Mouse (Mus musculus): ENCODE results near the gene Rora.

Gene Rora

DNA sequence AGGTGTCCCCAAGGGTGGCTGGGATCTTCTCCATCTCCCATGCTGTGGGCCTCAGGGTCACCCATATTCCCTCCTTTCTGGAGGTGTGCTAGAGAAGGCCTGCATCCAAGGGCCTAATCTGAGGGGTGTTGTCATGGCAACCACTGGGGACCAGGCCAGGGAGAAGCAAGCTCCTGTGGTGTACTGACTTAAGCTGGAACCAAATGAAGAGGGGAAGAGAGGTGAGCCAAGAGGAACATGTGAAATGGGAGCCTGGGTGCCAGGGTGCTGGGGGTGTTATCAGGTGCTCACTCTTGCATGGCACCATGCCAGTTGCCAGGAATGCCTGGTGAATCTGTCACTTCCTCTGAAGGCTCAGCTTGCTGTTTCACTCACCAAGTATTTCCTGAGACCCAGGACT, 166.9 kb downstream of the Rora start:
- DNase-seq (ENCODE audit: low spot score): no peak

DNA sequence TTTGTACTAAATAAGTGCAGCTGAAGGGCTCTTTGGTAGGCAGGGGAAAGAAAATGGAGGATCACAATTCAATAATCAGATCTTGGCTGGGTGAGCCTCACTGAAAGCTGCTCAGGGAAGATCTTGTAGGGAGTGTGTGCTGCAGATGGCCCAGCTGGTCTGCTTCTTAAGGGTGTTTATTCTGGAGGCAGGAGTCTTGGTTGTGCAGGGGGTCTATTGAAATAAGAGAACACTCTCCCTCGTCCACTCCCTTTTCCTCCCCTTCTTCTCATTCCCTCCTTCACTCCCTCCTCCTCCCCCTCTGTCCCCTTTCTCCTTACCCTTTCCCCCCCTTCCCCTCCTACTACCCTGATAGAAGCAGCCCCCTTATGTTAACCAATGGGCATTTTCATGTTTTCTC, 167.8 kb downstream of the Rora start:
- DNase-seq (ENCODE audit: low spot score): no peak

DNA sequence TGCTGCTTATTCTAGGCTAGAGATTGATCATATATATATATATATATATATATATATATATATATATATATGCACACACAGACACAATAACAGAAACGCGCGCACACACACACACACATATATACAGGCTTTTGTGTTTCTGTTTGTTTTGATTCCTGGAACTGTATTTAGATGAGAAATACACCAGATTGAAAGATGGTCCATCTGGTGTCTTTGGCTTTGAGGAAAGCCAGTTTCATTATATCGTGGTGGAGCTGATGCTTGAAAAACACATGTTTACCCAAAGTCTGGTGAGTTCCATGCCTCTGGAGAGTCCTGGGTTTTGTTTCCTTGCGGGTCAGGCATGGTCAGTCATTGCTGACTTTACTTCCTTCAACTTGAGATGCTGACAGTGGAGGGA, 169.7 kb downstream of the Rora start:
- DNase-seq (ENCODE audit: low spot score): no peak

DNA sequence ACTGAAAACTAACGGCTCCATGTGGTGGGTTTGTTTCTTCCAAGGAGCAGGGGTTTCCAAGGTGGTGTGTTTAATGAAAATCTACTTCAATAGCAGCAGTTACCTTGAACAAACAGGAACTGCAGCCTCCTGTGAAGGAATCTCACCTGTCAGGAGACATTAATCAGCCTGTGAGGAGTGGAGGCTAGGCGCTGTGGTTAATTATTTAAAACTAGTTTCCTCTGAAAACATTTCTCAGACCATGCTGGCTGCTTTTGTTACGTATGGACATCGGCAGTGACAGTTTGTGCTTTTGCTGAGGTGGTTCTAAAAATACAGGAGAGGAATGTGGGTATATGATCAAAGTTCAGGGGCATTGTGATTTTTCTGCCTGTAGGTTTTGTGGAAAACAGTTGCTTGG, 171.5 kb downstream of the Rora start:
- DNase-seq (ENCODE audit: low spot score): no peak

DNA sequence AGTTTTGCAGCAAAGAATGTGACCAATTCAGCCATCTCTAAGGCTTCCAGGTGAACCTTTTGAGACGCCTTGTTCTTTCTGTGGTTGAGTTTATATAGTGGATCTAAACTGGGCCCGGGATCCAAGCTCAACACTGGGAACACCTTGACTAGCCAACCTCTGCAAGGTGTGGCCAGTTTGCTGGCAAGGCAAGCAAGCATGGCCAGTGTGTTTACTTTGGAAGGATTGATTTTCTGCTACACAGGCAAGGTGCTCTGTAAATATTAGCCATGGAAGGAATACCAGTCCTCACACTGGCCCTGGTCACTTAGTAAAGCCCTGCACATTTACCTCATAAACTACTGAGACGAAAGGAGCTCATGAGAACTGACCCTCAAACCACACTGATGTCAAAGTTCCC, 172.3 kb downstream of the Rora start:
- DNase-seq (ENCODE audit: low spot score): no peak

DNA sequence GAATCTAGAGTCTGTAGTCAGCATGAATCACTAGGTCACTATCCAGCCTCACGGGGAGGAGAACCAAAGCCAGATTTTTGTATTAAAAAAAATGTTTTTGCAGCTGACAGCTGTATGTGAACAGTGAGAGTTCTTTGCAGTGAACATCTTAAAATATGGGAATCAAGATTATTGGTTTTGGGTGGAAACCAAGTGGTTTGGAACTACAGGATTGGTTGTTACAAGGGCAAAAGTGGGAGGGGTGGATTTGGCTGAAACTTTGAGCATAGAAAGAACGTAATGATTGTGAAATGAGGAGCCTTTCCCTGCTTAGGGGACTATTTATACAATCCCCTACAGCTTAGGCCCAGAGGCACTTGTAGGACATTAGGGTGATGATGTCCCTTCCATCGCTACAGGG, 173.9 kb downstream of the Rora start:
- DNase-seq (ENCODE audit: low spot score): no peak

DNA sequence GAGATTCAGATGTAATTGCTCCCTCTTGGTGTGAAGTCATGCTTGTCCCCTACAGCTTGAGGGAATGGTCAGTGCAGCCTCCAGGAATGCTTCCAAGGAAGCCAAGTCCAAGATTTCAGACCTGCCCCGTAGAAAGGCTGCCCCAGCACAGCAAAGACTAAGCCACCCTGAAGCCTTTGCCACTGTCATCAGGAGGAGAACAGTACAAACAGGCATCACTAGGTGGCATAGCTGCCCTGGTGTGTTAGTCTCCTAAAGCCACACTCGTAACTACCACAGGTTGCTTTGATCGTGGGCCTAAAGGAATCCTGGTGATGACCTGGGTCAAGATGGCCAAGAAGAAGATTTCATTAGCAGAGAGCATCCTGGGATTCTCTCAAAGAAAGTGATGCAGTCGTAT, 176.3 kb downstream of the Rora start:
- no peak for DNase-seq (ENCODE audit: low spot score)

DNA sequence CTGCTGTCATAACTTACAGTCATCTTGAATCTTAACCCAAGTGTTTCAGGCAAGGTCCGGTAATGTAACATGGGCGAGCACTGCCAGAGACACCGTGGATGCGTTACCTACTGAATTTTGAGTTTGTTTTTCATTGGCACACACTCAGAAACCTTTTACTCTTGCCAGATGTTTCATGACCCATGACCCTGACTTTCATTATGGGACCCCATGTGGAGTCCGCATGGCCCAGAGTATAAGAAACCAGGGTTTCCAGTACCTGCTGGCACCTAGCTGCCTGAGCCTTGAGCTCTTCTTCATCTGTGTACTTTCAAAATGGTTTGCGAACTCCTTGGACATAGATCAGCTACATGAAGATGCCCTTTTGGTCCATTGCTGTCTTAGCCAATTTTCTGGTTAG, 179.7 kb downstream of the Rora start:
- DNase-seq (ENCODE audit: low spot score): no peak

DNA sequence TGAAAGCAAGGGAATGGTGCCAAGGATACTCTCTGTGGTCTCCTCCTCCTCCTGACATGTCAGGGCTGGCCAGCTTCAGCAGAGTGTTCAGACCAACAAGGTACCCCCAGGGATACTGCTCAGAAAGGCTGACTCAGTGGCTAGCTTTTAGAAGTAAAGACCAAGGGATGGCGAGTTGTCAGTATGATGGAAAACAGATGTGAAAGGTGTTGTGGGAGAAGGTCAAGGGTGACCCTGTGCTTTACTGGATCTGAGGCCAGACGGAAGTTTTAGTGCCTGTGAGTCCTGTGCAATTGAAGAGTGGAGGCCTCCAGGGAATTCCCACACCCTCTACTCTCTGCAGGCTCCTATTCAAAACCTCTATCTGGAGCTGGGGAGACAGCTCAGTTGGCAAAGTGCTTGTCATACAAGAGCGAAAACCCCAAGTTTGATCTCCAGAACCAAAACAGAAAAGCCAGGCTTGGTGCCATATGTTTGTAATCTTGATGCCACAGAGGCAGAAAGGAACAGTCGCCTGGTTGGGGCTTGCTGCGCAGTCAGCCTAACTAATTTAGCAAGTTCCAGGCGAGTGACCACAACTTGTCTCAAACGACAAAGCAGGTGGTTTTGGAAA, 181.6 kb downstream of the Rora start:
- DNase-seq (ENCODE audit: low spot score): no peak

DNA sequence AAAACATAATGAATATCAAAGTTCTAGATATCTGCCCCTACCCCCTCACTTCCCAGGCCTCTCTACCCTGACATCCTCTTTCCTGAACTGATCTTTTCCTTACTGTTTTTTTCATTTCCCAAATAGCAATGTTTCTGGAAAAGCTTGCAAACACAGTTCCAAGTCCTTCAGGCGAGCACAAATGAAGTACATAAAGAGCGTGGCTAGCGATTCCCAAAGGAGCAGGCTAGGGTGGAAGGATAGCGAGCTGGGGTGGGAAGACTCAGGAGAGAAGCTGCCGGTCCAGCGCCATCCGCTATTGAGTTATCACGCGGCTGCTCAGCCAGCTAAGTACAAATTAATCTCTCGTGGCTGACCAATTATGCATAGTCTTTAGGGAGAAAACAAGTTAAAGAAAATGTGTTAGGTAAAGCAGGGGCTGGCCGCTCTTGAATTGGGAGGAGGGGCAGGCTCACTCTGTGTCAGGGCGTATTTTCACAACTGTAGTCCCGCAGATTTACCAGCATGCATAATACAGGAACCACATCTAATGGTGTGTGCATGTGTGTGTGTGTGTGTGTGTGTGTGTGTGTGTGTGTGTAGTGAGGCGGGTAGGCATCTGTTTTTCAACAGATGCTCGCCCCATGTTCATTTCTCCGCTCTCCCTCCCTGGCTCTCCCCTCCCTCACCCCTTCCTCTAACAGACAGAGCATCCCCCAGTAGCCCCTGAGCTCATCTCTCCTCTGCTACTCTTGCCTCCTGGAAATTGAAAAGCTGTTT, 188.7 kb downstream of the Rora start:
- DNase-seq (ENCODE audit: low spot score): no peak

DNA sequence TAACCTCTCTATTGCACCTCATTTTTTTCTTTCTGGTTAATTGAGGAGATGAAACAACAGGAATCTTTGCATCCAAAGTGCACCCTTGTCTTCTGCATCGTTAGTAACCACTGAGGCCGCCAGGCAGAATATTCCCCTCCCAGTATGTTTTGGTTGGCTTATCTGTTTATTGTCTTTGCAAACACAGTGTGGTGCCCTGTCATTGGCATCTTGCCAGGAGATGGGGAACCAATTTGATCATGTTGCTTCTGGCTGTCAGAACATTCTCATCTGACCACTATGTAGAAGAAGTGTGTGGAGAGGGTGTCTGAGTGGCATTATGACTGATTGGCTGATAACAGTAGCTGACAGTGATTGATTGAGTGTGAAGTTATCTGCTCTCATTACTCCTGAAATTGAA, 192.0 kb downstream of the Rora start:
- DNase-seq (ENCODE audit: low spot score): no peak

DNA sequence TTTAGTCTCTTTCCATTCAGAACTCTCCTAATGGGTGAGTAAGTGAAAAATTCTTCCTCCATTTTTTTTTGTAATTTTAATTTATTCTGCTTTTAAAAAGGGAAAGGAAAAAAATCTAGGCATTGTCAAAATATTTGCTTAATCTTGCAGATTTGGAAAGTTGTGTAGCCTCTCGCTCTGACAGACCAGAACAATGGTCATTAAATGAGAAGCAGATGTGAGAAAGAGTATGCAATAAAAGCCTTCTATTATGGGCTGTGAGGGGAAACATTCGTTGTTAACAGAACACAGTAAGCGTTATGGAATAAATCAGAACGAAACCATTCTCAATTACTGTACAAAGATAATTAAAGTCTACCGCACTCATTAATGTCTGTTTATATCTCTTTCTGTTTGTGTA, 196.7 kb downstream of the Rora start:
- DNase-seq (ENCODE audit: low spot score): no peak

DNA sequence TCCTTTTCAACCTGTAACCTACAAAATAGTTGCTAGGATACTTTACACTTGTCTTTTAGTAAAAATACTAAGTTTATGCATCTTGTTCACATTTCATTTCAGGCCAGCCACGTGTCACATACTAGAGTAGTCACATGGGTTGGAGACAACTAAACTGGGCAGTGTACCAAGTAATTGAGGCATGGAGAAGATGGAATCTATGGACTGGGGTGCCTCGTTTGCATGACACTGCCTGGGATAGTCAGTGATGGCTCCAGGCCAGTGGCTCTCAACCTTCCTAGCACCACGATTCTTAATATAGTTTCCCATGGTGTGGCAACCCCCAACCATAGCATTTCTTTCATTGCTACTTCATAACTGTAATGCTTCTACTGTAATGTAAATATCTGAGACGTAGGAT, 198.6 kb downstream of the Rora start:
- no peak for DNase-seq (ENCODE audit: low spot score)

DNA sequence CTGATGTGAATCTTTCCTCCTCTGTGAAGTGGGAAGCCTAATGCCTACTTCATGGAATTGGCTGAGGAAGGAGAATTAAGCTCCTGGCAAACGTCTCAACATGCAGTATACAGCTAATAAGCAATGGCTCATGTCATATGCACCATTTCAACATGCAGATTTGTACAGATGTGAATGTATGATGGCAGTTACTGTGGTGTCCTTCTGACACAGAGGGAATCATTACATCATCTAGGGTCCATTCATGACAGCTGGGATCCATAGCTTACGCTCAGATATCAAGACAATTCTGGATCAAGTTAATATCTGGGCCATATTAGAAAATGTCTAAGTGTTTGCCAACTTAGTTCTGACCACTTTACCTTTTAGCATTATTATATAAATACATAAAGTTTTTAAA, 199.3 kb downstream of the Rora start:
- DNase-seq (ENCODE audit: low spot score): no peak

DNA sequence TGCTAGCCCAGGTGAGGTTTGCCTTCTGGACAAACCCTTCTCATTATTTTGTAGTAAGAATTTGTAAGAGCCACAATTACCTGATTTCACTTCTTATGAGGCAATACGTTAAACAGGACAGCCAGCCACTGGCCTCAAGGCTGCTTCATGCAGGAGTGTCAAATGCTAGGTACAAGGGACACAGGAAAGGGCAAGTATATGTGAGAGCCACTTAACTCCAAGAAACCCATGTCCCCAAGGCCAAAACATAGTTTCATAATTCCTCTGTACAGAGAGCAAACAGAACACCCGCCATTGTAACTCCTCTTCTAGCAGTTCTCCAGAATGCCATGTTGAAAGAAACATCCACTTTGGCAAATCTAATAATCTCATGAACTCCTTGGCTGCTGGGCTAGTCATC, 205.9 kb downstream of the Rora start:
- no peak for DNase-seq (ENCODE audit: low spot score)

DNA sequence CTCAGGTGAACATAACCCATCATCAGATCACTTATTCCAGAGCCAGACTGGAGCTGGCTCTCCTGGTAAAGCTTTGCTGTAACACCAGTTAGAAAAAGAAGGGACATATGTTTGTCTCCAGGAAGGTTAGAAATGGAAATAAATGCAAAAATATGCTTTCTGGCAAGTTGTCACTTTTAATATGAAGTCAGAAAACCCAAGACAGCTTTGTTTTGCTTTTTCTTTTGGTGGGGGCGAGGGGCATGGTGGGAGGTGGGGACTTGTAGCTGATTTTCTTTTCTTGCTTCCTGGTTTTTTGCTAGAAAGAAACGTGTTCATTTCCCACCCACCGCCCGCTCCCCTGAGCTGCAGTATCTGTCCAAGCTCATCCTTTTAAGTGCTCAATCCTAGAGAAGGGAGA, 212.7 kb downstream of the Rora start:
- no peak for DNase-seq (ENCODE audit: low spot score)

DNA sequence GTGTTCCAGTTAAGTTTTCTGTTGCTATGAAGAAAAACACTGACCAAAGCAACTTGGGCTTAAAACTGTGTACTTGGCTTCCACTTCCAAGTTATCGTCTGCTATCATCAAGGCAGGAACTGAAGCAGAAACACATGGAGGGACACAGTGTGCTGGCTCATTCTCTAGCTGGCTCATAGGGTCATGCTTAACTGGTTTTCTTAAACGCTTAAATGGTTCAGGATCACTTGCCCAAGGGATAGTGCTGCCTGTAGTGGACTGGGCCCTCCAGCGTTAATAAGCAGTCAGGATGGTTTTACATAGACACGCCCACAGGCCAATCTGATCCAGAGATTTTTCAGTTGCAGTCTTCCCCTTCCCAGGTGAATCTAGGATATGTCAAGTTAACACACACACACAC, 220.3 kb downstream of the Rora start:
- no peak for DNase-seq (ENCODE audit: low spot score)

DNA sequence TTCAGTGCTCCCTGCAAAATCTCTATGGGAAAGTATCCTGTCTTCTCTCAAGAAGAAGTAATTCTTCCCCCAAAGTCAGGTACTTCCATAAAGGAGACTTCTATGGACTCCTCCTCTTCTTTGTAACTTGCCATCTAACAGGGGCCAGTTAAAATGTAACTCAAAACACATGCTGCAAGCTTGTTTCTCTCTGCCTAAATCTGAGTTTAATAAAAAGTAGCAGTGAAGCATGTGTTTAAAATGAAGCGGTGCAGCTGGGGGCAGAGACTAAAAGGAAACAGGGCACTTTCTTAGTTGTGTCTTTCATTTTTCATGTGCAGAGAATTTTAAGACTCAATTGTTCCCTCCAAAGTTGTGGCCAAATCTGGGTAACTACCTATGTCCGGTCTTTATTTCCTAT, 221.0 kb downstream of the Rora start:
- DNase-seq (ENCODE audit: low spot score): no peak

DNA sequence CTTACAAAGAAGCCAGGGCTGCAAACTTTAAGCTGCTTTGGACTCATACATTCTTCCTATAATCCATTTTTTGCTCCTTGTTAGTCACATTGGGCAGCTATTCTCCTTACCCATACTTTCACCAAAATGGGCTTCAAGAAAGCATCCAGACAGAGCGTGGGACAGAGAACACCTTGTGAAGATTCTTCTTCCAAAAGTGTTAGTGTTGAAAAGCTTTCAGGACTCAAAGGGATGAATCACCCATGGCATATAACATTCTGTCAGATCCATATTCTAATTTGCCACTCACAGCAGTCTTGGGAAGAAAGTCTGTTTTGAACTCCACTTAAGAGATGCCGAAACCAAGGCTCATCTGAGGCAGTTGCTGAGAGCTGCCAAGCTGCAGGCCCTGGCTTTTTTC, 222.2 kb downstream of the Rora start:
- no peak for DNase-seq (ENCODE audit: low spot score)

DNA sequence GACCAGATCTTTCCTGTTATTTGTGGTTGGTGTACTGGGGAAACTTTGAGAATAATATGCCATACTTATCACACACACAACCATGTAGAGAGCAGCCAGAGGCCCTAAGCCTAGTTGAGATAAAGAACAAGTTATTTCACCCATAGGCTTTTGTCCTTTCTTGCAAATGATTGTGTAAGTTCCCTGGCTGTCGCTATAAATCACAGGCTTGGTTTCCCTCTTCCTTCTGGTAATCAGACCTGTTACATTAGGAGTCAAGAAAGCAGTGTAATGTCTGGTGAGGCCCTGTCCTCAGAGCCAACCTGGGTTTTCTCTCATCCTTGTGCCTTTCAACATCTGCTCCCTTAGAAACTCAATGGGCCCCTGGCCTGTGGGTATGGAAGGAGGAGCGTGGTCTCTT, 222.7 kb downstream of the Rora start:
- no peak for DNase-seq (ENCODE audit: low spot score)

DNA sequence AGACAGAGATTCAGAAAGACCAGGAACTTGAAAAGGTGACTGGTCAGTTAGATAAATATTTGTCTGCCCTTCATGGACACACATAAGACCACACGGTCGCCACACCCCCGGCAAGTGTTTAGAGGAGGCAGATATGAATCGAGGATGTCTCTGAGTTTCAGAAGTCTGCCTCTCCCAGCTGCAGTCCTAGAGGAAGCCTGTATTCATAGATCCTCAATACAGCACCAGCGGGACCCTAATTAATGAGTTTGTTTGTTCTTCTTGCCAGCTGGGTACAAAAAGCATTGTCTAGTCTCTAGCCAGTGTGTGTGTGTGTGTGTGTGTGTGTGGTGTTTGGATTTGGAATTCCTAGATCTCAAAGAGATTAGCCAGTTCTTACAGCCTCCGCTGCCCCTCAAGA, 228.3 kb downstream of the Rora start:
- no peak for DNase-seq (ENCODE audit: low spot score)

DNA sequence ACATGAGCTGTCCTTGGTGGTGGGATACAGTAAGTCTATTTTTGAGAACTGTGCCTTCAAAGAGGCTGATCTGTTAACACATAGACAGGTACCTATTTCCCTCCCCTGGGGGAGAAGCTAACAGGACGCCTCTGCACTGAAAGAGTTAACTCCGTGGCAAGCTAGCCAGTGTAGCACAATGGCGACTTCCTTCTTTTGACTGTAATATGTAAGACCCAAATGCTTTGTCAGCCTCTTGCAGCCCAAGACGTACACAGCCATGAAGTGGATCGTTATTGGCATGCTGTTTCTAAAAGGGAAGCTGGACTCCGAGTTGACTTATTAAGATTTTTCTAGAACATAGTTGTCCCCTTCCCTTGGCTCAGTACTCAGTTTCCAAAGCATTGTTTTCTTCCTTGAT, 229.4 kb downstream of the Rora start:
- no peak for DNase-seq (ENCODE audit: low spot score)

DNA sequence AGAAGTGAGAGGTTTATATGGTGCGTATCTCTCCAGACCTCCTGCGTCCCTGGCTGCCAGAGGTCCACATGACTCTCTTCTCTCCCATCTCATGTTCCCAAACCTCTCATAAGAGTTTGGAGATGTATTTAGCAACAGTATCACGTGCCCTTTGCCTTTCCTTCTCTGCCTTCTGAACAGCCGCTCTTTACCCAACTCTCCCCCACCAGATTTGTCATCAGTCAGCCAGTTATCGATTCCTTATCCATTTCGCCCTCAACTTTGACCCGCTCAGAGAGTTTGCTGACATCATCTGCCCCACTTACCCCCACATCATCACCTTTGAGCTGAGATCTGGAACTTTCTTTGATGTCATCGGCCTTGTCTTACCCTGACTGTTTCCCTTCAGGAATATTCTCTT, 230.1 kb downstream of the Rora start:
- DNase-seq (ENCODE audit: low spot score): no peak

DNA sequence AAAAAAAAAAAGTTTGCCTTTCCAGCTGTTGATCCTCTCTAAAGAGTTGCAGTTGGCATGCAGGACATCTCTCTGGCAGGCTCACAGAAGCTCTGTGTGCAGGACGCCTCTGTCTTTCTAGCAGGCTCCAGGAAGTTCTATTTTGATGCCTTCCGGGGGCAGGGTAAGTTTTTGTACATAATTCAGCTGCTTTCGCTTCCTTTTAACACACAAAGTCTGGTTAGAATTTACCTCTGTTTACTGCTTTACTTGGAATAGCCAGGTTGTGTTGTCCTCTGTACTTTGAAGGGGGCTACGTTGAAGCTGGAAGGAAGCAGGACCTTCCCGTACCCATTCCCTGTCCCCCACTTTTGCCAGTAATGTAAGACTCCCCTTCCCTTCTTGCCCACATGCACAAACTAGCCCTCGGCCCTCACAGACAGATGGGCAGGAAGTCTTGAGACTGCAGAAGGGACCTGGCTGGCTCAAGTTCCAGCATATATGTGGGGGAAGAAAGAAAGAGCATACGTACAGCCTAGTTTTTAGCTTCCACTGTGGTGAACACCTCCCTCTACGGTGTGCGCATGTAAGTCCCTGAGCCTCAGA, 231.0 kb downstream of the Rora start:
- no peak for DNase-seq (ENCODE audit: low spot score)

All from MN1 (cell line).